Mouse (Mus musculus): ENCODE data around the gene Dcbld1.
"Not testable (repeated sequence)": the region's sequence is repeated elsewhere in the genome, so short reads cannot be mapped to it uniquely, and the experiment has no call there.

Dcbld1 gene

DNA sequence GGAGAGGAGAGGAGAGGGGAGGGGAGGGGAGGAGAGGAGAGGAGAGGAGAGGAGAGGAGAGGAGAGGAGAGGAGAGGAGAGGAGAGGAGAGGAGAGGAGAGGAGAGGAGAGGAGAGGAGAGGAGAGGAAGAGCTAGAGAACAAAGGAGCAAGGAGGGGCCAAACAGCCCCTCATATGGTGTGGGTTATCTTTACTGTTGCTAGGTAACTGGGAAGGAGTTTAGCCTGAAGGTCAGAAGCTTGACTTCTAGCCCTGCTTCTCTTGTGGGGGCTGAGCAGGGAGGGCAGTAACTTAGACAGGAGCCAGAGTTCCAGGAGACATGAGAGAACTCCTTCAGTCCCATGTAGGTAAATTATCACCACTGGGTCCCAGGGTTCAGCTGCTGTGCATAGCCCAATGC, 65.1 kb downstream of the Dcbld1 start:
- not testable (repeated sequence) for DNase-seq (ENCODE audit: low read depth in 1 of 2, low spot score in 2 of 2)

DNA sequence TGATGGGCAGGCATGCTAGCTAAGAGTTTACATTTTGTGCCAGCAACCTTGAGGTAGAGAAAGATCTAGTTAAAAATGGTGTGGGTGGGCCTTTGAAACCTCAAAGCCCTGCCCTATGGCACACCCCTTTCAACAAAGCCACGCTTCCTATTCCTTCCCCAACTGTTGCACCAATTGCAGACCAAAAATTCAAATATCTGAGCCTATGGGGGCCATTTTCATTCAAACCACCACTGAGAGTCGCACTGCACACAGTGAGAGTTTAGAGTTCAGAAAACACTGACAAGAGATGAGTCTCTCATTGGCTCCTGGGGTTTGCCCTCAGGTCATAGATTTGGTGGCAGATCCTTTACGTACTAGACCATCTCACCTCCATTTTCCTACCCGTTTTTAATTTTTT, 68.3 kb downstream of the Dcbld1 start:
- DNase-seq (ENCODE audit: low read depth in 1 of 2, low spot score in 2 of 2), result no peak

DNA sequence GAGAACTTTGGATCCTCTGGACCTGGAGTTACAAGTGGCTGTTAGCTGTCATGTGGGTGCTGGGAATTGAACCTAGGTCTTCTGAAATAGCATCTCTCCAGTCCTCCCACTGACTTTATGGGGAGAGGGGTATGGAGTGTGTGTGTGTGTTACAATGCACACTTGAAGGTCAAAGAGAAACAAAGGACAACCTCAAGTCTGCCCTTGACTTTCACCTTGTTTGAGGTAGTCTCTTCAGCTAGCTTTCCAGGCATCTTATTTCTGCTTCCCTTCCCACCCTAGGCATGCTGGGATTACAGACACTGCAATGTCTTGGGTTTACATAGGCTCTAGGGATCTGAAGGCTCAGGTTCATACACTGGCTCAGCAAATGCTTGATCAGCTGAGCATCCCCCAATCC, 68.9 kb downstream of the Dcbld1 start:
- DNase-seq (ENCODE audit: low read depth in 1 of 2, low spot score in 2 of 2), result no peak

DNA sequence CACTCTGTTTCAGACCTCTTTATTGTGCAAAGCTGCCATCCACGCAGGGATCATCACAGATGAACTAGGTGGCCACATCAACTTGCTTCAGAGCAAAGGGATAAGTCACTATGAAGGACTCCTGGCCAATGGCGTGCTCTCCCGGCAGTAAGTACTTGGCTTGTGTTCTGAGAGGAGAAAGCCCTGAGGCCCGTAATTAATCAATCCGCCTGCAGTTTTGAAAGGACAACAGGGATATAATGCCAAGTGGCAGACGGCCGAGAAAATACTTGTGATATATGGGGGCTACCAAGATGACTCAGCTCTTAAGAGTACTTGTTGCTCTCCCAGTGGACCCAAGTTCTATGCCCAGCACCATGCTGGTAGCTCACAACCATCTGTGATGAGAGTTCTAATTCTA, 71.2 kb downstream of the Dcbld1 start:
- DNase-seq (ENCODE audit: low read depth in 1 of 2, low spot score in 2 of 2), result no peak

DNA sequence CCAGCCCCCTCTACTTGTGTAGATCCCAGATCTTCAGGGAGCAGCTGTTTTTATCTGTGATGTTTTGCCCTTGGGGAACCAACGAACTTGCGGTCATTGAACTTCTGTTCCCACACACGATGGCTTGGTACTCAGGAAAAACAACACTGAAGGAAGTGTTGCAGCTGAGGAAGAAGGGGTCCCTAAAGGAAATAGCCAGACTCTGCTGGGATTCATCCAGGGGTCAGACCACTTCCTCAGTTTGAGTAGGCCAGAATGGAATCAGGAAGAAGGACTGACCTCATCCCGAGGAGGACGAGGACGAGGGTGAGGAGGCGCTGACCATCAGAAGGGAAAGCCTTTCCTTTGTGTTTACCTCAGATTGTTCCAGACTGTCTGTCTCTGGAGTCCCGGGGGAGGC, 75.8 kb downstream of the Dcbld1 start:
- no peak for DNase-seq (ENCODE audit: low read depth in 1 of 2, low spot score in 2 of 2)

DNA sequence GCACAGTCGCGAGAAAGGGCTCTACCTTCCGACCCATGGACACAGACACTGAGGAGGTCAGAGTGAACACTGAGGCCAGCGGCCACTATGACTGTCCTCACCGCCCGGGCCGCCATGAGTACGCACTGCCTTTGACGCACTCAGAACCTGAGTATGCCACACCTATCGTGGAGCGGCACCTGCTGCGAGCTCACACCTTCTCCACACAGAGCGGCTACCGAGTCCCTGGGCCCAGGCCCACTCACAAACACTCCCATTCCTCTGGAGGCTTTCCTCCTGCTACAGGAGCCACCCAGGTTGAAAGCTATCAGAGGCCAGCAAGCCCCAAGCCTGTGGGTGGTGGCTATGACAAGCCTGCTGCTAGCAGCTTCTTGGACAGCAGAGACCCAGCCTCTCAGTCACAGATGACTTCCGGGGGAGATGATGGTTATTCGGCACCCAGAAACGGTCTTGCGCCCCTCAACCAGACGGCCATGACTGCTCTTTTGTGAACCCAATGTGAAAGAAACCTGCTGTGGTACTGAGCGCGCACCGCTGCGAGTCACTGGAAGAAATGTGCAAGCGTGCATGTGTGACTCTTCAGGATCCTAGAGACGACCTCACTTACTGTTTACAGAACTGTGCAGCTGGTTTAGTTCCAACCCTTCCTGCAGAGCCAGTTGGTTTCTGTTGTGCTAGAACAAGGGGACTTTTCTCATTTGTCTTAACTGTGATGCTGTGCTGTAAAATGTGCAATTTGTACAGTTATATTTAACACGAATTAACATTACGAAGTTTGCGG, 86.3 kb downstream of the Dcbld1 start:
- no peak for DNase-seq (ENCODE audit: low read depth in 1 of 2, low spot score in 2 of 2)

DNA sequence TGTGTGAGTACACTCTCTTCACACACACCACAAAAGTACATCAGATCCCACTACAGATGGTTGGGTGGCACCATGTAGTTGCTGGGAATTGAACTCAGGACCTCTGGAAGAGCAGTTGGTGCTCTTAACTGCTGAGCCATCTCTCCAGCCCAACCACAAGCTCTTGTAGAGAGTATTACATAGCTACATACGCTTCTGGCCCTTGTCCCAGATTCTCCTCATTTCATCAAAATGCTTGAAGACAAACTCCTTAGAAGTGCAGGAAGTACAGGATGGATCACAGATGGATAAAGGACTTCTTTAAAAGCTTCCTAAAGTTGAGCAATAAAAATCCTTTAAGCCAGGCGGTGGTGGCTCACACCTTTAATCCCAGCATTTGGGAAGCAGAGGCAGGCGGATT, 88.5 kb downstream of the Dcbld1 start:
- no peak for DNase-seq (ENCODE audit: low read depth in 1 of 2, low spot score in 2 of 2)

DNA sequence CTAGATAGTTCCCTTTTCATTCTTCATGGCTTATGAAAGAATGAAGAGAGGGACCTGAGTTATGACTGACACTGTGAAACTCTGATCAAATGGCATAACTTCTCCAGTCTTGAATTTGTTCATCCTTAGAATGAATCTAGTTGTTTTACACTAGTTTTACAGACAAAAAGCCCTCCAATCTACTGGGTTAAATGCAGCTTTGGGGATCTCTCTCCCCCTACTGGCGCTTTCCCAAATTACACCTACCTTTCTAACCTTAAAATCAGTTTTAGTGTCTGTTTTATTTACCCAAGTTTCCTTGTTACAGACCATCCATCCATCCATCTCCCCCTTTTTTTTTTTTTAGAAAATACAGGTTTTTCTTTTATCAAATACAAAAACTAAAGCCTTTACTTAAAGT, 97.6 kb downstream of the Dcbld1 start:
- DNase-seq (ENCODE audit: low read depth in 1 of 2, low spot score in 2 of 2), result no peak

DNA sequence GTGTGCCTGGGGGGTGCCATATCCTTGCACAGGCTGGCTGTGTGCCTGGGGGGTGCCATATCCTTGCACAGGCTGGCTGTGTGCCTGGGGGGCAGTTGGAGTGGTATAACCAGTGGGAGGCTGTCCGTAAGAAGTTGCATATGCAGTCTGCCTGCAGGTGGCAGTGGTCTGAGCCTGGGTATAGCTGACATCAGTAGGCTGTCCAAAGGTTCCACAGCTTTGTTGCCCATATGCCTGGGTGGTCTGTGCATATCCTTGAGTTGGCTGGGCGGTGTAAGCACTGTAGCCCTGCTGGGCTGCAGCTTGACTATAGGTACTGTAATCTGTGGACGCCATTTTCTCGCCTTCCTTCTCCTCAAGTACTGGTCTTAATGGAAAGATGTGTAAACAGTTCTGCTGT, 109.9 kb downstream of the Dcbld1 start:
- not testable (repeated sequence) for DNase-seq (ENCODE audit: low read depth in 1 of 2, low spot score in 2 of 2)

DNA sequence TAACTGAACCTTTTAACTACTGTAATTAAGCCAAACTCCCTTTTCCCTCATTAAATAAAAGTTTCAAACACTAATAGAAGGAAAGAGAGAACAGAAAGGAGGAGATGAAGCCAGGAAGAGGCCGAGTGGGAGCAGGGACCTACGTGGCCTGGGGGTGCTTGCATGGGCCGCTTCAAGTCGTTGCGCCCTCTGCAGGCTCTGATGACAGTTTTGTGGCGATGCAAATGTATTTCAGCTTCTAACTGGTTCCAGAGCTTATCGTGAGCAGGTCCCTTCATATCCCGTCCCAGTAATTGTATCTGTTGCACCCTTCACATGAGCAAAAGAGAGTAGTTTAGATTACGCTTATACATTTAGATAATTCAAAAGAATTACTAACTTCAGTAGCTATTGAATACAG, 119.8 kb downstream of the Dcbld1 start:
- no peak for DNase-seq (ENCODE audit: low read depth in 1 of 2, low spot score in 2 of 2)

DNA sequence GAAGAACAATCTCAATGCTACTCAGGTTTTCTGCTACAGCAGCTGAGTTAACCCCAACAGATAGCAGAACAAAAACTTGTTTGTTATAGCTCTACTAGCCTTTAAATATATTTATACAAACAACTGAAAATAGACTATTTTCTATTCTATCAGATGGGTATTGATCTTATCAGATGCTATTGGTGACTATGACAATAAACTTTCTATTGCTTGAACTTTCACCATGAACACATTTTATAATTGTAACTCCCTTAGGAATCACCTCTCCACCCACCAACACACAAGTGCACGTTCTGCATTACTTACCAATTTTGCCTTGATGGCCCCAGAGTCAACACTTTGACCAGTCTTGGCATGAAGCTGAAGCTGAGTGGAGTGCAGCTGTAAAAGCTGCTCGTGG, 125.0 kb downstream of the Dcbld1 start, which contains the start of gene Gm26741:
Gene Gm26741, plus strand, starts transcription at position 301 of the 400 bp plus-strand sequence.
- DNase-seq (ENCODE audit: low read depth in 1 of 2, low spot score in 2 of 2), result no peak

DNA sequence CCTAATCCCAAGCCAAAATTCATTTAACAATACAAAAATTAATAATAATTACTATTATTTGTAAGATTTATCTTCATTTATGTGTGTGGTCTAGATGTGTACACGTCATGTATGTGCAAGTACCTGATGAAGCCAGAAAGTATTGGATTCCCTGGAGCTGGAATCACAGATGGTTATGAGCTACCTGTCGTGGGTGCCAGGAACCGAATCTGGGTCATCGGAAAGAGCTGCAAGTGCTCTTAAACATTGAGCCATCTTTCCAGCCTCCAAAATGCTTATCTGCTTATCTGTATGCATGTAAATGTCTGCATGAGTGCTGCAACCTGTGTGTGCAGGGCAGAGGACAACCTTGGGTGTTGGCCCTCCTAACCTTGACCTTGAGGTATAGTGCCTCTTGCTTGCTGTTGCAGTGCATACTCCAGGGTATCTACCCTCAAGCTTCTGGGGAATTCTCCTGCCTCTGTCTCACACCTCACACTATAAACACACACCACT, 126.9 kb downstream of the Dcbld1 start:
- no peak for DNase-seq (ENCODE audit: low read depth in 1 of 2, low spot score in 2 of 2)

DNA sequence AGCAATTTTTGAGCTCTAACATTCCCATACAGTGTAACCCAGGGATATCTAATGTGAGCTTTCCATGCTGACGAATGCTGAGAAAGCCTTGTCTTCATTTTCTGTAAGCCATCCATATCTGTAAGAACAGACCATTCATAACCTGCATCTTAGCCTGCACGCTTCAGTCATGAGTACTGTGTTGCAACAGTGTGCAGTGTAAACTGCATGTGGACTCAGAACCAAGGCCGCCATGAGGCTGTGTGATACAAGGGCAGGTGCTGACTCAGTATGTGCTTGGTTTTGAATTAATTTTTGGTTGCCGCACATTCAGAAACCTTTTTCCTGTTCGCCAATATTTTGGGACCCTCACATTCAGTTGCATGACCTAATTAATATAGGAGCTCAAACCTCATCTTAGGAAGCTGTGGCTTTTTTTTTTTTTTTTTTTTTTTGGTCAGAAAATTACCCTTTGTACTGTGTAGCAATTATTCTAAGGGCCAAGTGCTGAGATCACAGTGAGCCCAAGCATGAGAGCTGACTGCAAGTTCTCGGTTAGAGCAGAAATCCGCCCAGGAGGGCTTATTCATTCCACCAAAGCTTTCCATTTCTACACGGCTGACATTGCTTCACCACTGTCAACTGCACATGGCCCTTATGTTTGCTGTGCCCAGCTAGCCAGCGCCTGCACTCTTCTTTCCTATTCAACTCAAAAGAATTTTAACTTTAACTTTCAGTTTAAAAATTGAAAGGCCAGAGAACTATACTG, 127.6 kb downstream of the Dcbld1 start:
- no peak for DNase-seq (ENCODE audit: low read depth in 1 of 2, low spot score in 2 of 2)

DNA sequence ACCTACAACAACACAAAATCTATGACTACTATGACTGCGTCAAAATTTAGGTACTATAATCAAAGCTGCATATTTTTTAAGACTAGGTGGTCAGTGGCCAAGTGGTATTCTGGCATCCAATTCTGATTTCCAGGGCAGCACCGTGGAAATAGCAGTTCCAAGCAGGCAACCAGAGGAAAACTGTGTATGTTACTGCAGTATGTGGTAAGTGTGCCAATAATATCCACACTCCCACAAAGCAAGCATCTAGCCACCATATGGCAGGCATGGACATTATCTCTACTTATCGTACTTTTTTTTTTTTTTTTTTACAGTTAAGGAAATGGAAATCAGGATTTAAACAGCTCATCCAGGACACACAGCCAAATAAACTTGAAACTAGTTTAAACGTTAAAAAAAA, 135.0 kb downstream of the Dcbld1 start:
- no peak for DNase-seq (ENCODE audit: low read depth in 1 of 2, low spot score in 2 of 2)
